In the genomic region with DNA sequence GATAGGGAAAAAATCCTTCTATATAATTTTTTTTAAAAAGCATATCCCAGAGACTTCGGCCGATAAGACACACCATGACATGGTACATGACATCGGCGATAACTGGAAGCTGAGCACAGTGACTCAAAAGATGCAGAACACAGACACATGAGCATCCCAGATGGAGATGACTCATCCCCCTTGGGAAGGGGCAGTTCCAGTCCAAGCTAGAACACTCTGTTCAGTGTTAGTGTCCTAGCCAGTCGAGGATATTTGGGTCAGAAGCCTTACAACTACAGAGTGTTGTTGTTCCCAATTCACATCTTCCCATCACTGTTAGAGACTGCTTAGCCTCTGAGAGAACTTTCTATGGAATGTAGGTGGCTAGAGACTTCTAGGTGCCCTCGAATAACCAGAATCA, we compare ENCODE assay signal across 12 mouse cellular contexts. TPM values are rescaled to one million over a fixed set of nuclear protein-coding genes. Genes with fewer than 3 reads are reported as not detected.
A peak's percentile ranks its signal among the peaks of the same experiment; 100 is the strongest.
DNase-seq lines count a peak whose midpoint lies in the region; ATAC-seq lines count a peak whose summit lies in the region.
"Had no signal": no experiment of that assay in that cellular context is flagged by ENCODE, and none has a peak within 500 bp of the region (broad histone marks: within the 10 kb centered on the region; RNA-seq: fewer than 3 reads in every experiment).

No protein-coding gene starts in this region.

- H3K9me3 ChIP-seq in forebrain, embryonic 14.5 days (replicated peaks; ENCODE audit: control insufficient read depth, low read length): no peaks in the 10 kb centered on the region
- no peaks in the 10 kb centered on the region for H3K9me3 ChIP-seq in hindbrain, embryonic 11.5 days (ENCODE audit: control insufficient read depth, low read length)
- H3K9me3 ChIP-seq: heart, embryonic 13.5 days had no signal

- H3K27ac ChIP-seq in forebrain, embryonic 14.5 days (ENCODE audit: low read depth, low read length): no peak overlapping the region
- H3K27ac ChIP-seq in hindbrain, embryonic 11.5 days (ENCODE audit: low read depth, low read length): no peak overlapping the region
- H3K27ac ChIP-seq: heart, embryonic 13.5 days; macrophage had no signal

- H3K4me1 ChIP-seq in forebrain, embryonic 14.5 days (ENCODE audit: control insufficient read depth, insufficient read depth, low read length): 0 out of 2 replicates have a peak, but pooled peaks cover 5% of the 10 kb centered on the region
- H3K4me1 ChIP-seq in hindbrain, embryonic 11.5 days (replicated peaks; ENCODE audit: control insufficient read depth, insufficient read depth, low read length): no peaks in the 10 kb centered on the region

- H3K4me3 ChIP-seq in forebrain, embryonic 14.5 days (ENCODE audit: low read depth, low read length): no peak overlapping the region
- no peak overlapping the region for H3K4me3 ChIP-seq in hindbrain, embryonic 11.5 days (ENCODE audit: low read depth, low read length)
- H3K4me3 ChIP-seq: heart, embryonic 13.5 days had no signal

- WGBS in forebrain, embryonic 14.5 days: 89% methylated on average over 6 of the region's 6 CpGs
- 90% methylated on average over 6 of the region's 6 CpGs for WGBS in hindbrain, embryonic 11.5 days

- no peaks in the 10 kb centered on the region for H3K27me3 ChIP-seq in forebrain, embryonic 14.5 days (replicated peaks; ENCODE audit: control insufficient read depth, insufficient read depth, low read length)
- no peaks in the 10 kb centered on the region for H3K27me3 ChIP-seq in hindbrain, embryonic 11.5 days (ENCODE audit: control insufficient read depth, insufficient read depth, low read length)

- no peak for ATAC-seq in forebrain, embryonic 14.5 days
- no peak for ATAC-seq in hindbrain, embryonic 11.5 days (ENCODE audit: low FRiP score)
- ATAC-seq: inflammation-experienced regulatory T-cells, adult 6 months had no signal

- no peaks in the 10 kb centered on the region for H3K36me3 ChIP-seq in forebrain, embryonic 14.5 days (ENCODE audit: control insufficient read depth, insufficient read depth, low read length)
- H3K36me3 ChIP-seq in hindbrain, embryonic 11.5 days (ENCODE audit: control insufficient read depth, insufficient read depth, low read length): no peaks in the 10 kb centered on the region
- H3K36me3 ChIP-seq: heart, embryonic 13.5 days had no signal

- H3K4me2 ChIP-seq in forebrain, embryonic 14.5 days (ENCODE audit: low read length): no peak overlapping the region
- no peak overlapping the region for H3K4me2 ChIP-seq in hindbrain, embryonic 11.5 days (replicated peaks; ENCODE audit: low read depth, low read length)
- H3K4me2 ChIP-seq: heart, embryonic 13.5 days had no signal

- H3K9ac ChIP-seq in forebrain, embryonic 14.5 days (ENCODE audit: low read length): no peak overlapping the region
- no peak overlapping the region for H3K9ac ChIP-seq in hindbrain, embryonic 11.5 days (ENCODE audit: low read depth, low read length)
- H3K9ac ChIP-seq: heart, embryonic 13.5 days had no signal

- DNase-seq in adrenal gland, adult (ENCODE audit: inconsistent age in 2 of 2, low spot score in 1 of 2): peak; percentile 21 to 30
- DNase-seq in adrenal gland, postnatal 4 days (ENCODE audit: low spot score in 2 of 2): no peak
- DNase-seq in layer of hippocampus, adult 9-11 months: peak; percentile 49
- no peak for DNase-seq in layer of hippocampus, postnatal 36 days
- peak; percentile 72 for DNase-seq in NIH3T3 (ENCODE audit: low read depth)
- DNase-seq in heart, adult 9 months (ENCODE audit: low spot score in 2 of 2): peak; percentile 88 to 91
- DNase-seq in forebrain, embryonic 14.5 days (ENCODE audit: low spot score): no peak
- DNase-seq in hindbrain, embryonic 11.5 days (ENCODE audit: low spot score): no peak
- DNase-seq: right cerebral cortex, postnatal 14 days had no signal

RNA-seq across cellular contexts. Expression of a gene that starts 4.0 kb away (rescaled TPM):
- total RNA-seq in adrenal gland, postnatal 4 days (2021): 10 to 100 TPM; 25.5 to 29.3 TPM
- total RNA-seq in layer of hippocampus, postnatal 36 days (2021): 1 to 10 TPM; 3.3 to 4.0 TPM
- 20.9 and 22.5 TPM in 2 replicates for polyA plus RNA-seq in forebrain, embryonic 14.5 days (2014; fragmentation: Nextera tagmentation; extraction: Ambion mirVana)
- polyA plus RNA-seq in hindbrain, embryonic 11.5 days (2014; fragmentation: Nextera tagmentation; extraction: Ambion mirVana): 36.1 and 42.6 TPM in 2 replicates

Comparison
In these comparisons a context has a peak if more than half of its experiments do, and no peak if none do; other contexts are left out.
1. DNase-seq: peak in adrenal gland, adult (2 of 2), layer of hippocampus, adult 9-11 months (single experiment), NIH3T3 (single experiment) and heart, adult 9 months (2 of 2); none in adrenal gland, postnatal 4 days (0 of 2), layer of hippocampus, postnatal 36 days (0 of 2), forebrain, embryonic 14.5 days (single experiment) and hindbrain, embryonic 11.5 days (single experiment).
2. RNA of a gene that starts 4.0 kb away (total RNA-seq): 25.5 to 29.3 TPM in adrenal gland, postnatal 4 days; 3.3 to 4.0 TPM in layer of hippocampus, postnatal 36 days; every median in the first group is over 4 times any median in the second.